Mouse (Mus musculus): ENCODE data around the gene Mrgprd. TPM values are rescaled to one million over a fixed set of nuclear protein-coding genes. Genes with fewer than 3 reads are reported as not detected.

The Mrgprd gene
- polyA plus RNA-seq, 1 experiment from 2014 or later: not detected

DNA sequence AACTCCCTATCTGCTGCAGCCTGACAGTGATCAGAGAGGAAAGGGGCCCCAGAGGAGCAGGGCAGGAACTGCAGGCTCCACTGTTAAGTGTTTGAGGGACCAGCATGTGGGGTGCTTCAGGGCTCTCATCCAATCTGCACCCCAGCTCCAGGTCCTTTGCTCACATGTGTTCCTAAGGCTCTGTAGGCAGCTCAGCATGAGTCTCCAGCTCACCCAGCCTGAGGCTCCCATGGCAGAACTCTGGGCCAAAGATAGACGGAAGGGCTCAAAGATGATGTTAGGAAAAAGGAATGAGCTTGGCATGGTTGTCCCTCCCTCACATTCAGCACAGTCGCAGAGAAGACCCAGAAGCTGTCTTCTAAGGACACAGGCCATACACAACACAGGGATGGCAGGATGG, 16.0 kb downstream of the Mrgprd start:
- peaks cover 48% of the 10 kb centered on the region for H3K4me1 ChIP-seq
- no peak overlapping the region for H3K4me3 ChIP-seq
- no peaks in the 10 kb centered on the region for H3K27me3 ChIP-seq
- WGBS: 66% methylated on average over 2 of the region's 2 CpGs
- H3K9me3 ChIP-seq: no peaks in the 10 kb centered on the region
- no peak for ATAC-seq (ENCODE audit: insufficient number of reproducible peaks, insufficient read depth, low FRiP score, low TSS enrichment, low read depth)
- peak overlapping the region; percentile 75; the same call in 1 of the 2 replicates for H3K27ac ChIP-seq
- no peak overlapping the region for H3K4me2 ChIP-seq
- H3K9ac ChIP-seq: no peak overlapping the region
- H3K36me3 ChIP-seq: no peaks in the 10 kb centered on the region

DNA sequence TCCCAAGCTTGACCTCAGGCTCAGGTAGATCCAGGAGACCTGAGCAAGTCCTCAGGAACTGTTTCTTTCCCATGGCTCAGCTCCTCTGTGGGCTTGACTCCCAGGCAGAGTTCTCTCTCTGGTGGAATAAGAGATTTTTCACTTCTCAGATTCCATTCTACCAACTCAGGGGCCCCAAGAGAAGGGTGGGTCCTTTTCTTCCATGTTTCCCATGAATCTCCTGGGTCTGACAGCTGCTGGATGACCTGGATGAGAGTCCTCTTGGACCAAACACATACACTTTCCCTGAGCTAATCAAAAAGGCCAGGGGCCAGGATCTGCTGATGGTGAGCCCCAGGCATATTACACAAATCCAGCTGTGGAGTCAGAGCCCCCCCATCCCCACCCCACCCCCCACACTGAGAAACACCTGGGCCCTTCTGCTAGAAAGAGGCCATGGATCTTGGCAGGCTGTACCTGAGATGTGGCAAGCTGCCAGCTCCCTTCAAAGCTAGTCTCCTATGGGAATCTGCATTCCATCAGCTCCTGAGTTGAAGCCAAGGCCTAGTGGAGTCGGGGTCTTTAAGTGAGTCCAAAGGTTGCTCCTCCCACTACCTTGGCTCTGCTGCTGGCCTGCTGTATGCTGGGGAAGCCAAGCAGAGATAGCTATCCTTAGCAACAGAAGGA, 17.9 kb downstream of the Mrgprd start:
- 33% methylated on average over 1 of the region's 1 CpGs for WGBS
- Histone ChIP-seq H3K9ac (no peak overlapping the region), H3K9me3 (no peaks in the 10 kb centered on the region), H3K4me2 (no peak overlapping the region), H3K27me3 (no peaks in the 10 kb centered on the region), H3K4me1 (peaks cover 48% of the 10 kb centered on the region), H3K36me3 (no peaks in the 10 kb centered on the region), H3K27ac (peak overlapping the region; percentile 60), H3K4me3 (no peak overlapping the region)
- ATAC-seq (ENCODE audit: insufficient number of reproducible peaks, insufficient read depth, low FRiP score, low TSS enrichment, low read depth): 0 out of 2 replicates have a peak, but pooled peaks have one; percentile 32

DNA sequence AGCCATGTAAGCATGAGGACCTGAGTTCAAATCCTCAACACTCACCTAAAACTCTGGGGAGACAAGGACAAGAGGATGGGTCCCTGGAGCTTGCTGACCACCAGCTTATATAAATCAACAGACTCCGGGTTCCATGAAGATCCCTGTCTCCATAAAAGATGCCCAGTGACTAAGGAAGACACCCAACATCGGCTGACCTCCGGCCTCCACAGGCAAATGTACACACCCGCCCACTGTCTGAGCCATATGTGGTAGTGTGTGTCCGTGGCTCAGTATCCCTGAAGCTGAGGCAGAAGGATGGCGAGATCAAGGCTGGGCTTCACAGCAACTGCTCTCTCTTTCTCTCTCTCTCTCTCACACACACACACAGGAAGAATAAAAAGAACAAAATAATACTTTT, 19.3 kb downstream of the Mrgprd start:
- H3K27ac ChIP-seq: peak overlapping the region; percentile 68; the same call in 1 of the 2 replicates
- peaks cover 48% of the 10 kb centered on the region for H3K4me1 ChIP-seq
- no peak for ATAC-seq (ENCODE audit: insufficient number of reproducible peaks, insufficient read depth, low FRiP score, low TSS enrichment, low read depth)
- H3K4me2 ChIP-seq: no peak overlapping the region
- no peaks in the 10 kb centered on the region for H3K9me3 ChIP-seq
- no peaks in the 10 kb centered on the region for H3K27me3 ChIP-seq
- no peaks in the 10 kb centered on the region for H3K36me3 ChIP-seq
- no peak overlapping the region for H3K4me3 ChIP-seq
- WGBS: 82% methylated on average over 6 of the region's 6 CpGs
- no peak overlapping the region for H3K9ac ChIP-seq

DNA sequence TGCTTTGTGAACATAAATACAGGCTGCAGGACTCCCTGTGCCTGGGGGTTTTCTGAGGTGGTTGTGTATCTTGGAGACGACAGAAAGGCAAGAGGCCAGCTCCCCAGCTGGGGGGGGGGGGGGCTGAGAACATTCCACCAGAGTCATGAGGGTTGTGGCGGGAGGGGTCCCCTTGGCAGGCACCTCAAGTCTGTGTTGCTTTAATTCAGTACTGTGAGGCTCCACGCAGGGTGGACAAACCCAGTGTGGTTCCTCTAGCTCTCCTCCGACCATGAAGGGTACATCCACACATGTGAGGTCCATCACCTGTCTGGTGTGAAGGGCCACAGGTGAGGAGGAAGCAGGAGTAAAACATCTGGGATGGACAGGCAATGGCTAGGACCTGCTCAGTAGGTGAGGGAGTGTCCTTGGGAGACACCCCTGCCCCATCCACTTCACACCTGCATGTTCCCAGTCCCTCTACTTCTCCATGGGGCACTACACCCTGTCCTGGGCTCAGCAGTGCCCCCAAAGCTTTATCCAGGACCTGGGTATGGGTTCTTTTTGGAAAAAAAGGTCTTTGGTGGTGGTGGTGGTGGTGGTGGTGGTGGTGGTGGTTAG, 19.9 kb downstream of the Mrgprd start:
- no peaks in the 10 kb centered on the region for H3K9me3 ChIP-seq
- no peaks in the 10 kb centered on the region for H3K27me3 ChIP-seq
- H3K27ac ChIP-seq: no peak overlapping the region
- H3K4me3 ChIP-seq: no peak overlapping the region
- H3K9ac ChIP-seq: no peak overlapping the region
- H3K36me3 ChIP-seq: no peaks in the 10 kb centered on the region
- H3K4me2 ChIP-seq: no peak overlapping the region
- ATAC-seq (ENCODE audit: insufficient number of reproducible peaks, insufficient read depth, low FRiP score, low TSS enrichment, low read depth): no peak
- WGBS: 46% methylated on average over 4 of the region's 4 CpGs
- peaks cover 44% of the 10 kb centered on the region for H3K4me1 ChIP-seq

DNA sequence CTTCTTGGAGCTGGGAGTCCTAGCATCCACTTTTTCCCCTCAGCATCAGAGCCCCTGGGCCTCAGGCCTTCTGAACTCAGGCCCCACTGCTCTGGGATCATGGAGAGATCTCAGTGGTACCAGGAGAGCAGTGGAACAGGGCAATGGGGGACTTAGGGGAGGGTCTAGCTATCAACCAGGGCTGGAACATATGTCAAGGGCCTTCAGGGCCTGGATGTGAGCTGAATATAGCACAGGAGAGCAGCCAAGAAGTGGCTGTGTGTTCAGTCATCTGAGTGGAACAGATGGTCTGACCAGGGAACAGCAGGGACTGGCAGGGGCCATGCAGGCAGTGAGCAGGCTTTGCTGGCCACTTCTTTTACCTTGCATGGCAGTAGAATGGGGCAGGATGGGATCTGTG, 20.6 kb downstream of the Mrgprd start:
- no peak for ATAC-seq (ENCODE audit: insufficient number of reproducible peaks, insufficient read depth, low FRiP score, low TSS enrichment, low read depth)
- Histone ChIP-seq H3K36me3 (no peaks in the 10 kb centered on the region), H3K27me3 (no peaks in the 10 kb centered on the region), H3K4me3 (no peak overlapping the region), H3K27ac (no peak overlapping the region), H3K9me3 (no peaks in the 10 kb centered on the region), H3K4me2 (no peak overlapping the region), H3K9ac (no peak overlapping the region), H3K4me1 (peaks cover 38% of the 10 kb centered on the region)

DNA sequence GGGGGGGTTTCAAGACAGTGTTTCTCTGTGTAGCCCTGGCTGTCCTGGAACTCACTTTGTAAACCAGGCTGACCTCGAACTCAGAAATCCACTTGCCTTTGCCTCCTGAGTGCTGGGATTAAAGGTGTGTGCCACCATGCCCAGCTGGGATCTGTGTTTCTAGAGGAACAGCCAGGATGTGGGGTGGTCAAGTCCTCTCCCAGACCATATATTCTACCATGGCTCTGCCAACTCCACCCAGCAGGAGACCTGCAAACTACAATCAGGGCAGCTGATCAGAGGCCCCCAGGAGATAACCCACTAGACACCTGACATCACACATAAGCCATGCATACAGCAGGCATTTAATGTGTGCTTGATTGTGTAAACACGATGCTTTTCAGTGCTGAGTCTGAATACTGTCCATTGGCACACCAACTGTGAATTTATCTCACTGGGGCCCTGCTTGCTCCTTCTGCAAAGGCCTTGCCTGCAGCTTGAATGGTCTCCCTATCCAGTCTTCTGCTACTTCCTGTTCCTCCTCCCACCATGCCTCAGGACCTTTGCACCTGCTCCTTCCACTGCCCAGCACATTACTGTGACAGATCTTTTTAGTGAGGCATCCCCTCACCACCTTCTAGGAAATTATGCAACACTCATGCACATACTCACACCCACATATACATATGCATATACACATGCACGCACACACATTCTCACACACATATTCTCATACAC, 21.1 kb downstream of the Mrgprd start:
- Histone ChIP-seq H3K4me1 (peaks cover 33% of the 10 kb centered on the region), H3K9me3 (no peaks in the 10 kb centered on the region), H3K4me3 (no peak overlapping the region), H3K4me2 (no peak overlapping the region), H3K27me3 (no peaks in the 10 kb centered on the region), H3K27ac (no peak overlapping the region), H3K36me3 (no peaks in the 10 kb centered on the region), H3K9ac (no peak overlapping the region)
- 84% methylated on average over 3 of the region's 3 CpGs for WGBS
- ATAC-seq (ENCODE audit: insufficient number of reproducible peaks, insufficient read depth, low FRiP score, low TSS enrichment, low read depth): no peak

DNA sequence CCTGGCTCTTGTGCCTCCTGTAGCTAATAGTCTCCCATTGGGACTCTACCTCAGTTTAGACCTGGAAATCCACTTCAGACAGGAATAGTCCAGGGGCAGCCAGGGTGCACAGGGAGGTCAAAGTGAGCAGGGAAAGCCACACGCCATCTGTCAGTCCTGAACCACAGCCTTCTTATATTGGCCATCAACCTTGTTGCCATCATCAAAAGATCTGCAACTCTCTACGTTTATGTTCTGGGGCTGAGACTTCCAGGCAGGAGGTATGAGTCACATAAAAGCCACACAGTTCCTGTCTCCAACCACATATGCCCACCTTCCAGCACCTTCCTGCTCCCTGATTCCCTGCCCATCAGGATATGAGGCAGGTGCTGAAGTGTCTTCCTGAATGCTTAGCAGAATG, 23.3 kb downstream of the Mrgprd start:
- Histone ChIP-seq H3K9me3 (no peaks in the 10 kb centered on the region), H3K4me3 (no peak overlapping the region), H3K9ac (no peak overlapping the region), H3K36me3 (no peaks in the 10 kb centered on the region), H3K4me1 (peaks cover 19% of the 10 kb centered on the region), H3K4me2 (no peak overlapping the region), H3K27me3 (no peaks in the 10 kb centered on the region), H3K27ac (no peak overlapping the region)
- 75% methylated on average over 2 of the region's 2 CpGs for WGBS
- no peak for ATAC-seq (ENCODE audit: insufficient number of reproducible peaks, insufficient read depth, low FRiP score, low TSS enrichment, low read depth)

DNA sequence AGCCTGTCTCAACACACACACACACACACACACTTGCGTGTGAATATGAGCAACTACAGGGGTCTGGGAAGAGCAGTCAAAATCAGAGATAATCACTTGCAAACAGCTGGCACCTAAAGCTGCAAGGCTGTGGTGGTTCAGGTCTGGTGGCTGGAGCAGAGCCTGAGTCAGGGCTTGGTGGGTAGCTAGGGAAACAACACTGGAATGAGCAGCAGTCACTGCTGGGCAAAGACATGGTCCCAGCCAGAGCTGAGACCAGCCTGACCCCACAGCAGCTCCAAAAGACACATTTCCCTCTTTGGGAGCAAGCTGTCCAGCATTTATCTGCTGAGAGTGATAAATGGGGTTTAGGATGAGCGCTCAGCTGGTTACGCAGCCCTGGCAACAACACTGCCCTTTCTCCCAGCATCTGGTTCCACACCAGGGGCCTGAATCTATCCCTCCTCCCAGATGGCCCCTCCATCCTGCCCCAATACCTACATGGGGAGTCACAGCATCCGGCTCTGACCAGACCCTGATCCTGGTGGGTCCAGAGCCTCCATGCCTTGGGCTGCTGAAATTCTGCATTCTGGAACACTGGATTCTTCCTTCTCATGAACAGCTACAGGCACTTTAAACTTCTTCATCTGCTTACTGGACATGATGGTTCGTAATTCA, 25.7 kb downstream of the Mrgprd start:
- H3K4me2 ChIP-seq: no peak overlapping the region
- WGBS: 83% methylated on average over 5 of the region's 5 CpGs
- ATAC-seq (ENCODE audit: insufficient number of reproducible peaks, insufficient read depth, low FRiP score, low TSS enrichment, low read depth): no peak
- H3K9me3 ChIP-seq: no peaks in the 10 kb centered on the region
- H3K27me3 ChIP-seq: no peaks in the 10 kb centered on the region
- H3K4me3 ChIP-seq: no peak overlapping the region
- no peaks in the 10 kb centered on the region for H3K36me3 ChIP-seq
- H3K4me1 ChIP-seq: no peaks in the 10 kb centered on the region
- no peak overlapping the region for H3K9ac ChIP-seq
- H3K27ac ChIP-seq: no peak overlapping the region

Other genes starting within 250 kb of the Mrgprd start
- 0.44 and 0.84 TPM in 2 replicates for gene 1810010D01Rik, start 106.7 kb upstream of the Mrgprd start, polyA plus RNA-seq (2015; fragmentation: Nextera tagmentation; extraction: Ambion mirVana)
- gene Tpcn2, start 30.8 kb upstream of the Mrgprd start, polyA plus RNA-seq (2015; fragmentation: Nextera tagmentation; extraction: Ambion mirVana): 13.6 and 14.7 TPM in 2 replicates
- 1.5 and 3.4 TPM in 2 replicates for gene Mrgprf, start 14.0 kb upstream of the Mrgprd start, polyA plus RNA-seq (2015; fragmentation: Nextera tagmentation; extraction: Ambion mirVana)

Data from embryonic facial prominence, embryonic 13.5 days (tissue).